18 mouse cellular contexts compared by ENCODE assay signal in the genomic region with DNA sequence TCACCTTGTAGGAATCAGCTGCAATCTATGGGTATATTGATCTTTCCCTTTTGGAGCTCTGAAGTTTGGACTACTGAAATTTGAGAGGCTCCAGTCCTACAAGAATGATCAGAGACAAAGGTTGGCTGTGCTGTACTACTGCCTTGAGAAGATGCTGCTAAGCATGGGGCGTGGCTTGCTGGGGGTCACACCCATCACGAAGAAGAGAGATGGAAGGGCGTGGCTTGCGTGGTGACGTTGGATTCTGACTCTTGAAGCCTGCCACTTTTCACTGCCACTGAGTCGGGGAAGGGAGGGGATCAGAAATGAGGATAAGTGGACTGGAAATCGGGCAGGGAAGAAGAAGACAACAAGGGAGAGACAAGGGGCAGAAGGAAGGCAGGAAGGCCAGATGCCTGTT. TPM values are rescaled to one million over a fixed set of nuclear protein-coding genes. Genes with fewer than 3 reads are reported as not detected.
"Had no signal": no experiment of that assay in that cellular context is flagged by ENCODE, and none has a peak within 500 bp of the region (broad histone marks: within the 10 kb centered on the region; RNA-seq: fewer than 3 reads in every experiment).

No protein-coding gene starts in this region.

- H3K4me2 ChIP-seq: lung, embryonic 14.5 days; midbrain, embryonic 12.5 days; neural tube, embryonic 13.5 days; neural tube, embryonic 15.5 days had no signal

- H3K9ac ChIP-seq: lung, embryonic 14.5 days; midbrain, embryonic 12.5 days; neural tube, embryonic 13.5 days; neural tube, embryonic 15.5 days had no signal

- H3K27ac ChIP-seq: midbrain, embryonic 10.5 days; midbrain, embryonic 12.5 days; neural tube, embryonic 13.5 days; neural tube, embryonic 15.5 days had no signal

- H3K27me3 ChIP-seq: neural tube, embryonic 13.5 days; neural tube, embryonic 15.5 days had no signal

- DNase-seq: lung, adult 18-20 months; lung, embryonic 14.5 days; lung, postnatal 10 days; lung, postnatal 4 days; retina, postnatal 1 day; right cerebral cortex, adult 18-20 months; right cerebral cortex, postnatal 25 days; right cerebral cortex, postnatal 4 days; spleen, adult 18-20 months; thymus, adult 18-20 months; thymus, postnatal 14 days; thymus, postnatal 36 days had no signal

- H3K9me3 ChIP-seq: midbrain, embryonic 10.5 days; midbrain, embryonic 12.5 days; neural tube, embryonic 13.5 days; neural tube, embryonic 15.5 days had no signal

- H3K4me3 ChIP-seq: midbrain, embryonic 10.5 days; midbrain, embryonic 12.5 days; myocyte; neural tube, embryonic 13.5 days; neural tube, embryonic 15.5 days had no signal

- H3K36me3 ChIP-seq: midbrain, embryonic 10.5 days; midbrain, embryonic 12.5 days; neural tube, embryonic 13.5 days; neural tube, embryonic 15.5 days had no signal

RNA-seq across cellular contexts. Expression of gene Zfp365, which starts 4.9 kb away (rescaled TPM):
- total RNA-seq: megakaryocyte, adult 5-6 weeks had no signal
